Mouse (Mus musculus) lung, adult 2 months (tissue): ENCODE results near the gene Ccdc136.

Experiments
- CTCF ChIP-seq: fragments of 200-500 bp; IDR thresholded peaks from 2 replicates; pipeline ENCODE4 v1.5.1; 2011; ENCODE audit warnings: mild to moderate bottlenecking, low read length, control low read depth; ENCODE audit not compliant: insufficient read depth
- POLR2A ChIP-seq: fragments of 200-500 bp; IDR thresholded peaks from 2 replicates; pipeline ENCODE4 v1.6.1; 2011; ENCODE audit warnings: low read depth, mild to moderate bottlenecking, control low read depth, low read length, borderline replicate concordance; ENCODE audit errors: extremely low read depth

GRCm38 (mm10) chr6:29450667-29451066 is 54.6 kb downstream of the Ccdc136 start:
- TF ChIP-seq CTCF (no peak), POLR2A (no peak)
